Mouse (Mus musculus) stomach, embryonic 14.5 days (tissue): ENCODE measurements around the gene Gm45837. TPM values are rescaled to one million over a fixed set of nuclear protein-coding genes. Genes with fewer than 3 reads are reported as not detected.
A peak's percentile ranks its signal among the peaks of the same experiment; 100 is the strongest.

Experiments
- ATAC-seq: fragments of 200-750 bp; cut with Nextera tagmentation; 2 replicates; pipeline ENCODE4 v1.8.0; 2017; ENCODE audit warnings: low read depth, moderate TSS enrichment; ENCODE audit not compliant: insufficient number of reproducible peaks, insufficient read depth, low FRiP score
- H3K27ac ChIP-seq: fragments of 300-500 bp; sonication (generic); 2 replicates; pipeline ENCODE4 v1.5.1; 2014; ENCODE audit warnings: mild to moderate bottlenecking, low read length, moderate library complexity, mixed read lengths
- H3K27me3 ChIP-seq: fragments of 300-500 bp; sonication (generic); 2 replicates; pipeline ENCODE4 v1.6.1; 2014; ENCODE audit warnings: low read length, control low read depth, mixed read lengths; ENCODE audit not compliant: control insufficient read depth, insufficient read depth
- H3K36me3 ChIP-seq: fragments of 300-500 bp; sonication (generic); 2 replicates; pipeline ENCODE4 v1.6.1; 2014; ENCODE audit warnings: mild to moderate bottlenecking, control low read depth, low read length, moderate library complexity, mixed read lengths; ENCODE audit not compliant: control insufficient read depth, insufficient read depth
- H3K4me1 ChIP-seq: fragments of 300-500 bp; sonication (generic); 2 replicates; pipeline ENCODE4 v1.6.1; 2014; ENCODE audit warnings: low read length, control low read depth, mixed read lengths; ENCODE audit not compliant: control insufficient read depth, insufficient read depth
- H3K4me2 ChIP-seq: fragments of 300-500 bp; sonication (generic); replicated peaks from 2 replicates; pipeline ENCODE4 v1.6.1; 2014; ENCODE audit warnings: low read depth, low read length, control low read depth
- H3K4me3 ChIP-seq: fragments of 300-500 bp; sonication (generic); 2 replicates; pipeline ENCODE4 v1.5.1; 2014; ENCODE audit warnings: low read depth, low read length, control low read depth
- H3K9ac ChIP-seq: fragments of 300-500 bp; sonication (generic); replicated peaks from 2 replicates; pipeline ENCODE4 v1.6.1; 2014; ENCODE audit warnings: low read depth, mild to moderate bottlenecking, control low read depth, low read length, moderate library complexity, mixed read lengths
- H3K9me3 ChIP-seq: fragments of 300-500 bp; sonication (generic); 2 replicates; pipeline ENCODE4 v1.6.1; 2016; ENCODE audit warnings: low read depth, low read length, control low read depth; ENCODE audit not compliant: control insufficient read depth
- WGBS: fragments of 180-500 bp; shearing (Covaris S2); extraction: QIAGEN DNeasy Blood & Tissue Kit; methylation state at CpG from one replicate; pipeline ENCODE4 v1.1.7; 2014; 5-methylcytosine and 5-hydroxymethylcytosine counted together
- polyA plus RNA-seq: library from polyadenylated mRNA; unstranded; fragments of >200 nt; fragmentation: Nextera tagmentation; extraction: Ambion mirVana; gene quantifications from 2 replicates; pipeline ENCODE4 v1.2.1, GENCODE M21; 2014

Gene Gm45837
- polyA plus RNA-seq, 1 experiment from 2014 or later: 8.0 TPM

DNA sequence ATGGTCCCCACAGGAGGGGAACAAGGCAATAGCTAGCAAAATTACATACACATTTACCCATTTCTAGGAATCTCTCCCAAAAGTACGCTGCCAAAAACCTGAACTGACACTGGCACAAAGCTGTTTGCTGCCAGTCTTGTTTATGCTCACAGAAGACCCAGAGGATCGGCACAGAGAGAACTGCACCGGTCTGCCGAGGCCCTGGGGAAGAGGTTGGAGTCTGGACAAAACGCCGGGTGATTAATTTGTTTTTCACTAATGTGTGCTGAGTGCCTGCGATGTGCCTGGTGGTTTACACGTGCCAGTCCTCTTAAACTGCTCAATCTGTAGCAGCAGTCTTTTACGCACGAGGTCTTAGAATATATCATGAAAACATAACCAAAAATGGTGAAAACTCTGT, 124.4 kb downstream of the Gm45837 start:
- 0 out of 2 replicates have a peak, but pooled peaks cover 6% of the 10 kb centered on the region for H3K4me1 ChIP-seq
- no peaks in the 10 kb centered on the region for H3K36me3 ChIP-seq
- no peaks in the 10 kb centered on the region for H3K27me3 ChIP-seq
- no peaks in the 10 kb centered on the region for H3K9me3 ChIP-seq
- WGBS: 31% methylated on average over 10 of the region's 10 CpGs
- H3K27ac ChIP-seq: no peak overlapping the region
- no peak overlapping the region for H3K4me3 ChIP-seq
- no peak overlapping the region for H3K9ac ChIP-seq
- no peak for ATAC-seq
- no peak overlapping the region for H3K4me2 ChIP-seq

DNA sequence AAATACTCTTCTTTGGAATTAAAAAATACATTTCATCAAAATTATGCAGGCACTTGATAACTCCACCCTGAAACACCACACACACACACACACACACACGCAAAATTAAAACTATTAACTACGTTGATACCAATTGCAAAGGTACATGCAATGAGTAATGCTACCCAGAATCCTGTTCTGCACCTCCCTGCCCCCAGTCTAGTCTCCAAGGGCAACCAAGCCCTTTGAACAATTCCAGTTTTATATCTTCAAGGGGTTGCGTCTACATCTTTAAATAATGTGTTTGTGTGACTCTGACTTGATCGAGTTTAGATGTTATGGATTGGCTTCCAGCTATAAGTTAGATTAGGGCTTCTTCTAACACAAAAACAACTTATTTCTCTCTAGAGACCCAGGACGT, 124.8 kb downstream of the Gm45837 start:
- no peaks in the 10 kb centered on the region for H3K27me3 ChIP-seq
- H3K27ac ChIP-seq: no peak overlapping the region
- H3K36me3 ChIP-seq: no peaks in the 10 kb centered on the region
- no peak overlapping the region for H3K4me3 ChIP-seq
- 0 out of 2 replicates have a peak, but pooled peaks cover 6% of the 10 kb centered on the region for H3K4me1 ChIP-seq
- no peak overlapping the region for H3K4me2 ChIP-seq
- WGBS: 68% methylated on average over 5 of the region's 5 CpGs
- H3K9ac ChIP-seq: no peak overlapping the region
- no peaks in the 10 kb centered on the region for H3K9me3 ChIP-seq
- ATAC-seq: no peak

DNA sequence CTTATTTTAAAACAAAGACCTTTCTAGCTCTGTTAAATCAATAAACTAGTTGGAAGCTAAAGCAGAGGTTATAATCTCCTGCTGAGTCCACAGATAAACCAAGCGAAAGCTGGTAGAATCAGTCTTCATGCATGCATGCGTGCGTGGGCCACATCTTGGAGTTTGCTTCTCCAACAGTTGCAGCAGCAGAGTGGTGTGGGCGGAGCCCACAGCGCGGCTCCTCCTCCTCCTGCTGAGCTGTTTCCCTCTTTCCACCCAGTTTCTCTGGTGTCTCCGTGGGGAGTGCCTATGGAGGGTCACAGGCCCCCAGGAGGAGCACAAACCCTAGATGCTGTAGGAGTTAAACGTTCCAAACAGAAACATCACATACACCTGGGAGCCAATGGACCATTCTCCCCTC, 126.9 kb downstream of the Gm45837 start:
- Histone ChIP-seq H3K4me3 (no peak overlapping the region), H3K36me3 (no peaks in the 10 kb centered on the region), H3K9me3 (no peaks in the 10 kb centered on the region), H3K27ac (no peak overlapping the region), H3K4me1 (0 out of 2 replicates have a peak, but pooled peaks cover 6% of the 10 kb centered on the region), H3K4me2 (no peak overlapping the region), H3K27me3 (no peaks in the 10 kb centered on the region), H3K9ac (no peak overlapping the region)
- 46% methylated on average over 8 of the region's 8 CpGs for WGBS
- no peak for ATAC-seq

DNA sequence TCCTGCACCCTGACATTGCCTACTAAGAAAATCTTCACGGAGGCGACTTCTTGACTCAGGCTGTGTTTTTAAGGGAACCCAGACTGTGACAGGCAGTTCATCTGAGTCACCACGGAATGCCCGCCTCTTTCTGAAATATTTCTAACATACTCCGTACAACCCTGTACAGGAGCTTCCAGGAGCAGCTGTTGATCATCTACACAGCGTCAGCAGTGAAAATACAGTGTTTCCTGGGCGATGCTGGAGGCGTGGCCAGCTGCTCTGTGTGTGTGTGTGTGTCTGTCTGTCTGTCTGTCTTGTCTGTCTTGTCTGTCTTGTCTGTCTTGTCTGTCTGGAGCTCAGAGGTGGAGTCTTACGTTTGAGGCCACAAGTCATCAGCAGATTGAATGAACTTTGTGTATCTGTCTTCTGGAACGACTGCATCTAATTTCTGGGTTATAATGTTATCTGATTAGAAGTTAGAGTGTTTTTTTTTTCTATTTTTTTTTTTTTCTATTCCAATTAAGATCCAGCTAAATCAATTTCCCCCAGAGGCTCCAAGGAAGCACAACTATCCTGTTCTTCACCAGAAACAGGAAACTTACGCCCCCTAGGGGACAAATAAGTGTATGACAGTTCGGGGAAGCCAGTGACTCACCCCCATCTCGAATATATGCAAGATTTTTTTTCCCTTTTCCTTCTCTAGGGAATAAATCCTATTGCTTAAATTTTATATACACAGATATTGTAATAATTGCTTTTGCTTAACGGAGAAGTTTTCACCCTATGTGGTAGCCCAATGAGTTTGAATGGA, 127.7 kb downstream of the Gm45837 start:
- H3K4me3 ChIP-seq: no peak overlapping the region
- no peak overlapping the region for H3K4me2 ChIP-seq
- 0 out of 2 replicates have a peak, but pooled peaks have one; percentile 23 for ATAC-seq
- H3K4me1 ChIP-seq: 0 out of 2 replicates have a peak, but pooled peaks cover 6% of the 10 kb centered on the region
- 31% methylated on average over 14 of the region's 14 CpGs for WGBS
- no peaks in the 10 kb centered on the region for H3K36me3 ChIP-seq
- H3K27ac ChIP-seq: no peak overlapping the region
- H3K9me3 ChIP-seq: no peaks in the 10 kb centered on the region
- no peaks in the 10 kb centered on the region for H3K27me3 ChIP-seq
- no peak overlapping the region for H3K9ac ChIP-seq

DNA sequence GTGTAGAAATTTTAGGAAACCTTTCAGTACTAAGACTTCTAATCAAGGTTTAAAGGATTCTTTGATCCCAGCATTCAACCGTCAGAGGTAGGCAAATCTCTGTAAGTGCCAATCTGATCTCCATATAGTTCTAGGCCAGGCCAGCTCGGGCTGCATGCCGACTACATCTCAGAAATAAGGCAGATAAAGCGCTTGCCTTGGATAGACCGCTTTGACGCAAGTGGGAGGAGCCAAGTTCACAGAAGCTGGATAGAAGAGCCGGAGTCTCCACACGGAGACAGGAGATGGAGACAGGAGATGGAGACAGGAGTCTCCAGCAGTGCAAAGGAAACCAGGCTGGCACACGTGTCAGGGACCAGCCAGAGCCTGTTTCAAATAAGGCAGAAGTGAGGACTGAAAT, 129.1 kb downstream of the Gm45837 start:
- H3K27ac ChIP-seq: no peak overlapping the region
- WGBS: 48% methylated on average over 9 of the region's 9 CpGs
- no peak overlapping the region for H3K4me2 ChIP-seq
- H3K27me3 ChIP-seq: no peaks in the 10 kb centered on the region
- H3K9me3 ChIP-seq: no peaks in the 10 kb centered on the region
- H3K4me1 ChIP-seq: 0 out of 2 replicates have a peak, but pooled peaks cover 6% of the 10 kb centered on the region
- H3K9ac ChIP-seq: no peak overlapping the region
- no peak for ATAC-seq
- H3K4me3 ChIP-seq: no peak overlapping the region
- no peaks in the 10 kb centered on the region for H3K36me3 ChIP-seq

DNA sequence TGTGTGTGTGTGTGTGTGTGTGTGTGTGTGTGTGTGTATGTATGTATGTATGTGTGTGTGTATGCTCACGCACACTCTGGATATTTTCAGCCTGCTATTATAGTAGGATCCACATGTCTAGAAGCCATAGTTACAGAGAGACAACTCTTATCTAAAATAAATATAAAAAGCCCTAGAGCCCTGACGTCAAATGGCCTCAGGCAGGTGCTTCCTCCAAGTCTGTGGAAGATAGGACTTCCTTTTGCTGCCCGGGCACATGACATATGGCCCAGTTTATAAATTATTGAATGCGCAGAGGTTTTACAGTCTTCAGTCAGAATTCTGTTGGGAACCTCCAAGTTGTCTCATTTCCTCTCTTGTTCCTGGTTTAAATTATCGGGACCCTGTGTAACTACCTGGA, 130.0 kb downstream of the Gm45837 start:
- Histone ChIP-seq H3K4me1 (0 out of 2 replicates have a peak, but pooled peaks cover 2% of the 10 kb centered on the region), H3K4me3 (no peak overlapping the region), H3K27me3 (no peaks in the 10 kb centered on the region), H3K9ac (no peak overlapping the region), H3K27ac (no peak overlapping the region), H3K4me2 (no peak overlapping the region), H3K36me3 (no peaks in the 10 kb centered on the region), H3K9me3 (no peaks in the 10 kb centered on the region)
- no peak for ATAC-seq
- 66% methylated on average over 5 of the region's 5 CpGs for WGBS

DNA sequence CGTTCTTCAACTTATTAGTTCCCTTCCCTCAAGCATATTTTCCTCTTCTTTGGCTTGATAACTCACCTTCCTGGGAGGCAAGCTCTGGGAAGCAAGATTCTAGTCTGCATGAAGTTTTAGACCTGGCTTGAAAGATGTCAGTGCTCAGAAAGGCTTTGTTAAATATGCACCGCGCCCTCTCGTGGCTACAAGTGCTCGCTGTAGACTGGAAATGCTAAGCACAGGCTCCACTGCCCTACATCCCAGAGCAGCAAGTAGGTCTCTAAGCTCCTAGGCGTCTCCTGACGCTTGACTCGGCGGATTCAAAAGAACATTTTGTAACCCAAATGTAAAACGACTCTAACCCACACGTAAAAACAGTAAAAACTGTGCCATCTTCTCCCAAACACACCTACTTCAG, 130.4 kb downstream of the Gm45837 start:
- Histone ChIP-seq H3K27me3 (no peaks in the 10 kb centered on the region), H3K27ac (no peak overlapping the region), H3K4me3 (no peak overlapping the region), H3K36me3 (no peaks in the 10 kb centered on the region), H3K4me1 (0 out of 2 replicates have a peak, but pooled peaks cover 2% of the 10 kb centered on the region), H3K9ac (no peak overlapping the region), H3K9me3 (no peaks in the 10 kb centered on the region), H3K4me2 (no peak overlapping the region)
- ATAC-seq: no peak
- WGBS: 6% methylated on average over 11 of the region's 11 CpGs

DNA sequence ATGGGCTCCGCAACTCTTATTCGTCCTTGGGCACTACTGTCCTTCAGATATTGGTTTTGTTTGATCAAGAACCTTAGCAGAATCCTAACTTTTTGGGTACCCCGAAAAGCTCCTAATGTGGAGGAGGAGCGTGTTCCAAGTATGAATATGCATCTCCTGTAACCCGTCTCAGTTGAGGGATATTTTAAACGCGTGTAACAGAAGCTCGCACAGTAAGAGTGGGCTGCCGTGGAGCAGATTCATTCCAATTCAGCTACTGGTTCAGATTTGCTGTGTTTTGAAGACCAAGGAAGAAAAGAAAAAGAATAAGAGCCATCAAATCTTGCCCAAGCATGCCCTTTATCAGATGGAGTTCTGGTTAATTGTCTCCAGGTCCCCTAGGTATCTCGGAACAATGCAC, 131.0 kb downstream of the Gm45837 start:
- Histone ChIP-seq H3K9me3 (no peaks in the 10 kb centered on the region), H3K36me3 (no peaks in the 10 kb centered on the region), H3K27me3 (no peaks in the 10 kb centered on the region), H3K4me3 (no peak overlapping the region), H3K9ac (no peak overlapping the region), H3K4me2 (no peak overlapping the region), H3K27ac (no peak overlapping the region), H3K4me1 (0 out of 2 replicates have a peak, but pooled peaks cover 2% of the 10 kb centered on the region)
- no peak for ATAC-seq
- WGBS: 79% methylated on average over 10 of the region's 10 CpGs
